Mouse (Mus musculus): ENCODE measurements at regions not wholly inside any gene's neighbourhood (a gene's known extent, or its start where the extent isn't known, plus 50 kb on each side); places are given as distances from the start of the nearest gene placed in this dataset.

- no peak for TF ChIP-seq CTCF (conservative IDR thresholded peaks at IDR 0.05; ENCODE audit: insufficient read depth, insufficient read length, low read depth, low read length)
- no peak for TF ChIP-seq POLR2A (IDR thresholded peaks at IDR 0.05; ENCODE audit: low read depth, low read length)
Measured at GRCm38 (mm10) chr5:106026861-106027260, 150.5 kb downstream of the Zfp326 start.

Data from kidney, adult 2 months (tissue).